Mouse (Mus musculus): ENCODE results near the gene Golph3.

Gene Golph3

GRCm38 (mm10) chr15:12388726-12389489, 67.7 kb downstream of the Golph3 start:
- DNase-seq: no peak

- no peak for DNase-seq
These were observed 73.5 kb downstream of the Golph3 start for GRCm38 (mm10) chr15:12394758-12395157.

GRCm38 (mm10) chr15:12397032-12397431, 75.8 kb downstream of the Golph3 start:
- DNase-seq: no peak

Data from cerebellum, adult 9-11 months (tissue).